Mouse (Mus musculus): Measurements from ENCODE around the gene Theg.

The Theg gene

DNA sequence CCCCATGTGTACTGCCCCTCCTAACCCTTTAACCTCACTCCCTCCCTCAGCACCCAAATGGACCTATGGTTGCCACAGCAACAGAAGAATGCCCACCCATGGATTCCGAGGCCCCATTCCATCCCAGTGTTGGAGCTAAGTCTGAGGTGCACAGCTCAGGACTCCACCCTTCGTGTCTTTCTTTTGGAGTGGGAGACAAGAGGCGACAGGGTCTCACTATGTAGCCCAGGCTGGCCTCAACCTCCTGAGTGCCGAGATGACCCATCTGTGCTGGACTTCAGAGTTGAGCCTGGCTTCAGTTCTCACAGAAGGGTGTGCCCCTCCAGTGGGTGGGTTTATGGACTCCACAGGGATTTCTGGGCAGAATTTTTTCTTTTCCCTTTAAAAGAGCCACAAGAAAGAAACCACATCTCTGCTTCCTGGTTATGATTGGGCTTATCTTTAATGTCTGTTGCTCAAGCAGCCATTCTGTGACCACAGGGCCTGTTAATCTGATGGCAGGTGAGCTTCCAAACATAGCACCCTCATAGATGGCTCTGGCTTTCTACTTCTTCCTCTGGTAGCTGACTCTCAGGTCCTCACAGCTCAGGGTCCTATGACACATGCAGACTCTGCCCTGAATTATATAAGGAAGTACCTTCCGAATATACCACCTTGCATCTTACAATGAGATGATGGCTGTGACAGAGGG is at the start of gene Theg:
Gene Theg, minus strand, starts transcription at position 271 of the 691 bp plus-strand sequence.
- POLR2A ChIA-PET: interaction anchor here in 1 of 4 experiments (1.0 to 1.3 kb wide), 2 partner anchors 83 to 84 kb away, joined by 3 read pairs; no protein-coding TSS in a partner anchor
- CTCF ChIA-PET: interaction anchor here in 2 of 4 experiments (0.7 to 1.0 kb wide), 2 partner anchors 8 kb away, joined by 3 to 4 read pairs; no protein-coding TSS in a partner anchor

DNA sequence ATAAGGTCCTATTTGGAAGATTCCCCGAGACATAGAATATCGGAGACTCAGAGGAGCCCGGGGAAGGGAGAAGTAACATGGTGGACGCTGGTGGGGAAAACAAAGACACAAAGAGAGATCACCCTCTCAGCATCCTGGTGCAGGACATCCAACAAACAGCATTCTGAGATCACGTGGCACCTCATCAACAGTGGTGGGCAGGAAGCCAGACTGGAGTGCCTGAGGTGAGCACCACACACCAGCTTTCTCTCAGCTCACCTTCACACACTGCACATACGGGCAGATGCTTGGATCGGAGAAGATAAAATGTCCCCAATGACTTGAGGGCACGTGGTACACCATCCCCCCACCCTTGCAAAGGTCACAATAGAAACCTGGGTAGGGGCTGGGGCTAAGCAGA is 49.2 kb upstream of the Theg start:
- CTCF ChIA-PET: interaction anchor here in 2 of 4 experiments (0.7 to 1.7 kb wide), 8 partner anchors 13 to 76 kb away, joined by 3 to 7 read pairs (median 3); partner anchors contain the start of gene Madcam1 (in 1 of the 2)
- POLR2A ChIA-PET: interaction anchor here (0.7 to 3.6 kb wide), 19 partner anchors 10 to 290 kb away, joined by 3 to 17 read pairs (median 3); partner anchors contain the start of genes C2cd4c (in 1 of the 4), Cdc34 (in 1 of the 4), Madcam1 (in 1 of the 4) and Odf3l2 (in 1 of the 4)

DNA sequence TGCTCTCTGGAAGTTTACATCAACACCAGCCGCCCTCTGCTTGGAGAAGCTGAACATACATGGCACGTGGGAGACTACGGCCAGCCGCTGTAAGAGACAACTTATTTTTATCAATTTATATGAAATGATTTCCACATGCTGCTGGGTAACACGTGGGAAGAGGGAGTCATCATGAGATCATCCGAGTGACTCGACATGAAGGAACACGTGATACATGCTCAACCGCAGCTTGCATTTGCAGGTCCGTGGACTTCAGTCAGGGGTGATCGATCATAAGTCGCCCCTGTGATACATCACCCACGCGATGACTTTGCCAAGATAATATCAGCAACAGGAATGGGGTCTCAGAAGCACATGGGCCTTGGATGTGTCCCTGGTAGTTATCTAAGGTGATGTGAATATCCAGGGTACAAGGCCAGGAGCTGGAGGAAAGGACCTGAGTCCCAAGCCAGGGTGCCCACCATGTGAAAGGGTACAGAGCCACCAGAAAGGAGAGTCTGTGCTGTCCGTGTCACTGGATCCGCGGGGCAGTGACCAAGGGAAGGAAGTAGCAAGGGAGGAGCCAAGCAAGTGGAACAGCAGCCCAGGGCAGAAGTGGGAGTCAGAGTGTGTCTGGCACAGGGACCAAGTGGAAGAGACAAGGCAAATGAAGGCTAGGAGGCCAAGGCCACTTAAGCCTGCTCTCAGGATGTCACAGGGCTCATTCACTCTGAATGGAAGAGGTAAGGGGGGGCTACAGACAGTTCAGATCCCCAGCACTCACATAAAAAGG is 46.1 kb upstream of the Theg start:
- CTCF ChIA-PET: interaction anchor here in 3 of 4 experiments (0.6 to 1.5 kb wide), 3 partner anchors 24 to 158 kb away, joined by 3 to 9 read pairs (median 4); partner anchors contain the start of gene Prss57 (in 1 of the 3)
- POLR2A ChIA-PET: interaction anchor here in 3 of 4 experiments (0.6 to 1.4 kb wide), 8 partner anchors 8 to 281 kb away, joined by 3 to 7 read pairs (median 3); partner anchors contain the start of genes C2cd4c (in 3 of the 3) and Bsg (in 1 of the 3)

DNA sequence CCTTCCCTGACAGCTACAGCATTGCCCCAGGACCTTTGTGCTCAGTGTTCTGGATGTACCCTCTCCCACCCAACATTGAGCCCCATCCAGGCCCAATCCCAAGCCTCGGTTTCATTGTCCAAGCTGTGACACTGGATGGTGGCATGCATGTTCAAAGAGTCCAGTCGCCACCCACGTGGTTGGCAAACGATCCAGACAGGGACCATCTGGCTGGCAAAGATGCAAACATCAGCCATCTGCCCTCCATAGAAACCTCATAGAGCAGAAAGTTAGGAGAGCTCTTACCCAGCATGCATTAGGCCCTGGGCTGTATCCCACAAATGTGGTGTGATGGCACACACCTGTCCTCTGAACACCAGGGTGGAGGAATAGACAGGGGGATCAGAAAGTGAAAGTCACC is 44.3 kb upstream of the Theg start:
- ChIA-PET POLR2A (interaction anchor here in 1 of 4 experiments (1.2 kb wide), 1 partner anchor 19 kb away, joined by 3 read pairs; no protein-coding TSS in a partner anchor), CTCF (interaction anchor here in 1 of 4 experiments (1.1 kb wide), 1 partner anchor 36 kb away, joined by 3 read pairs; no protein-coding TSS in a partner anchor)

DNA sequence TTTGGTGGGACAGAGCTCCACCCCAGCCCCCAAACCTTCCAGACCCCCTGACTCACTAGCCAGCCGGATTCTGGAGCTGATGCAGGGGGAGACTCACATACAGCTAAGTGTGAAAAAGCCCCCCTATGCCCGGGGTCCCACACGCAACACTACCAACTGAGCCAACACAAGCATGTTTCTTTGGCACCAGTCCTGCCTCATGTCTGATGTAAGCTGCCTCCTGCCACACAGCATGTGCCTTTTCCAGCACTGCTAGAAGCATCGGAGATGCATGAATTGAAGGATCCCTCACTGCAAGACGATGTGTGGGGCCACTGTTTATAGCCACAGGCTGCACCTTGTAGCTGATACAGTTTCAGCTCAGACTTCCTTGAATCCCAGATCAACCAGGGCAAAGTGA is 41.2 kb upstream of the Theg start:
- ChIA-PET POLR2A (interaction anchor here in 2 of 4 experiments (0.6 to 1.1 kb wide), 2 partner anchors 14 kb away, joined by 3 read pairs; partner anchors contain the start of gene C2cd4c (in 2 of the 2)), CTCF (interaction anchor here in 2 of 4 experiments (0.6 to 2.8 kb wide), 2 partner anchors 33 to 254 kb away, joined by 4 to 12 read pairs; no protein-coding TSS in a partner anchor)

DNA sequence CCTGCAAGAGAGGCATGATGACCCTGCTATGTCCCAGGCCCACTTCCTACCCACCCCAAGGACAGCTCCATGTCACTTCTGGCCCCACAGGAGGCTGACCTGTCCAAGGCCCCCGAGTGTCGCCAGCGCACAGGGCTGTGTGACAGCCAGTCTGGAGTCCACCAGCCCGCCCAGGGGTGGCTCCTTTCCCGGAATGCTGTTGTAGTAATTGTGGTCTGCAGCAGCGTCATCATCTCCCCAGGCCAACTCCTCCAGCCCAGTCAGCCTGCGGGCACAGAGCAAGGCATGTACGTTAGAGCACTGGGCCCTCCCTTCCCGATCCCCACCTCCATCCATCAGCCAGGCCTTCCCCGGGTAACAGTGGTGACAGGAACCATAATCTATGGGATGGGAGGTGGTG is 39.0 kb upstream of the Theg start:
- POLR2A ChIA-PET: interaction anchor here in 2 of 4 experiments (0.9 to 1.9 kb wide), 3 partner anchors 12 to 20 kb away, joined by 3 to 6 read pairs (median 5); partner anchors contain the start of genes C2cd4c (in 1 of the 2) and Odf3l2 (in 1 of the 2)
- CTCF ChIA-PET: interaction anchor here in 2 of 4 experiments (1.7 to 2.8 kb wide), 2 partner anchors 31 kb away, joined by 4 to 12 read pairs; no protein-coding TSS in a partner anchor

DNA sequence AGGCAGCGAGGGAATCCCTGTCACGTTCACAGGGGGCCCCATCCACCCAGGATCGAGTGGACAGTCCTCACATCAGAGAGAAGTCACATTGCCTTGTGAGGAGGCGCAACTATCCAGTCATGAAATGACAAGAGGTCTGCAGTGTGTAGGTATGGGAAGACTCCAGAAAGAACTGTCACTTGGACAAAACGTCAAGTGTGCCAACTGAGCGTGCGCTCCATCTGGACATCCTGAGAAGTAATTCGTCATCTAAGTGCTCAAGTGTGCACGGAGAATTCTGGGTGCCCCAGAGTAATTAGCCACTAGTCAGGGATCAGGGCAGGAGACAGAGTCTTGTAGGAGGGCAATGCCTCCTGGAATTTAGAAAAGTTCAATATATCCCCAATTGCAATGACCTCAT is 38.3 kb upstream of the Theg start:
- ChIA-PET CTCF (interaction anchor here in 1 of 4 experiments (1.1 kb wide), 1 partner anchor 24 kb away, joined by 5 read pairs; no protein-coding TSS in a partner anchor), POLR2A (interaction anchor here in 2 of 4 experiments (0.8 to 1.9 kb wide), 3 partner anchors 8 to 21 kb away, joined by 3 to 6 read pairs (median 5); partner anchors contain the start of genes C2cd4c (in 1 of the 2) and Odf3l2 (in 1 of the 2))

DNA sequence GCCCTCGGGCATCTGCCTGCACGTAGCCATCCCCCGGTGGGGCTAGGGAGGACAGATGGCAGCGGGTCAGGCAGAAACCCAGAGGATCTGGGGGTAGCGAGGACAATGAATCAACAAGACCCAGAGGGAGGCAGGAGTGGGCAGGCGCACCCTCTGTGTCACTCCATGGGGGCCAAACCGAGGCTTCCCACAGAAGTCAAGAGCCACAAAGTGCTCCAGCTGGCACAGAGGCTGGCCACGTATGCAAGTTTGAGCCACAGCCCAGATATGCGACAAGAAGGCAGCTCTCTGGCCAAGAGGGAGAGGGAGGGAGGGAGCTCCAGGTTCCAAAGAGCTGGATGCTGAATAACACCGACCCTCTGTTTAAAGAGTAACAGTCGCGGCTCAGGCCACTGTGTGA is 36.8 kb upstream of the Theg start:
- CTCF ChIA-PET: interaction anchor here in 2 of 4 experiments (0.9 to 1.2 kb wide), 3 partner anchors 10 to 29 kb away, joined by 3 to 6 read pairs (median 4); no protein-coding TSS in a partner anchor
- POLR2A ChIA-PET: interaction anchor here in 2 of 4 experiments (0.6 to 2.5 kb wide), 6 partner anchors 10 to 54 kb away, joined by 3 to 11 read pairs (median 4); partner anchors contain the start of gene C2cd4c (in 2 of the 2)

DNA sequence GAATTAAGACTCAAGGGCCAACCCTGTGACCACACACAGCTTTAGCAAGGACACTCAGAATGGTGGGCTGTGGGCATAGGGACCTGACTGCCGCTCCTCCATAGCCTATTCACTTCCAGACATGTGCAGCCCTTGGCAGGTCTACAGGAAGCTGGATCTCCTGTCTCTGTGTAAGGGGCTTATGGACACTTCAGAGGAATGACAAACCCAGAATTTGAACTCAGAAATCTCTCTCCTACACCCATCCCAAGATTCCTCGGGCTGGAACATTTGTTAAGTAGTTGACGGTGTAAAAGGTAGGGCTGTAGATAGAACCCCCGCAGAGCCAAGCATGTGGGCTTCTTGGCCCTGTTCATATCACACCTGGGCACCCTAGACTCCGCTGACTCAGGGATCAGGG is 29.2 kb upstream of the Theg start:
- CTCF ChIA-PET: interaction anchor here in 2 of 4 experiments (0.6 to 1.4 kb wide), 3 partner anchors 21 to 67 kb away, joined by 3 to 4 read pairs (median 3); no protein-coding TSS in a partner anchor
- POLR2A ChIA-PET: interaction anchor here in 1 of 4 experiments (1.1 kb wide), 1 partner anchor 8 kb away, joined by 3 read pairs; no protein-coding TSS in a partner anchor

DNA sequence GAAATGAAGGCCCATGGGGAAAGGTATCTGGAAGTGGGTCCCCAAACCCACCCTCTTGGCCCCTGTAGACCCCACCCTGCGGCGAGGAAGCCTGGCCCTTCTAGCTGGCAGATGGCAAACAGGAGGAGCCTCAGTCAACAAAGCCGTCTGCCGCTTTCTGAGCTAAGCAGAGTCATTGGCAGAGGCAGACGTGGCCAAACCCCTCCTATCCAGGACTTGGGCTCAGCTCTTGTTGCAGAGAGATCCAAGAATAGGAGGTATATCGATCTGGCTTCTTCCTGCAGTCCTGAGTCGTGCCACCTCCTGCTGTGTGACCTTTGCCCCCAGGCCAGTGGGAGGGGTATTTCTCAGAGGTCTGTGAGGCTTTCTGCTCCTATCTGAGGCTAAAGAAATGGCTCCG is 28.7 kb upstream of the Theg start:
- ChIA-PET CTCF (interaction anchor here in 2 of 4 experiments (0.6 to 1.4 kb wide), 3 partner anchors 20 to 68 kb away, joined by 3 to 4 read pairs (median 3); no protein-coding TSS in a partner anchor), POLR2A (no interaction called here)

DNA sequence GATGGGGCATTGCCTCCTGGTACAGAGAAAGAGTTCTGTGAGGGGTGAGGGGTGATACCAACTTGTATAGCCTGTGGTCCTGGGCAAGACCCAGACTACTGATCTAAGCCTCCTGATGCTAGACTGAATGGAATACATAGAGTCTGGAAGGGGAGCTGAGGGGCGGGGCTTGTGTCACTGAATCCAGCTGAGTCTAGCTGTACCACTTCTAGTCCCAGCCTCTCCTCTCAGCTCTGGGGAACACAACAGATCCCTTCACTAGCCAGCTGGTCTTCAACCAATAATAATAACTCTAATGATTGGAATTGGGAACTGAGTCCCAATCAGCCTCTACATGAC is 27.1 kb upstream of the Theg start:
- POLR2A ChIA-PET: interaction anchor here in 3 of 4 experiments (0.6 to 2.3 kb wide), 54 partner anchors 9 to 1604 kb away, joined by 3 to 14 read pairs (median 4); partner anchors contain the start of genes Cdc34 (in 3 of the 3), Madcam1 (in 2 of the 3), Pdxk (in 2 of the 3) and Bsg (in 1 of the 3)
- CTCF ChIA-PET: interaction anchor here in 3 of 4 experiments (0.6 to 1.7 kb wide), 29 partner anchors 9 to 198 kb away, joined by 3 to 25 read pairs (median 4); partner anchors contain the start of genes Madcam1 (in 2 of the 3), Bsg (in 1 of the 3) and Mier2 (in 1 of the 3)

DNA sequence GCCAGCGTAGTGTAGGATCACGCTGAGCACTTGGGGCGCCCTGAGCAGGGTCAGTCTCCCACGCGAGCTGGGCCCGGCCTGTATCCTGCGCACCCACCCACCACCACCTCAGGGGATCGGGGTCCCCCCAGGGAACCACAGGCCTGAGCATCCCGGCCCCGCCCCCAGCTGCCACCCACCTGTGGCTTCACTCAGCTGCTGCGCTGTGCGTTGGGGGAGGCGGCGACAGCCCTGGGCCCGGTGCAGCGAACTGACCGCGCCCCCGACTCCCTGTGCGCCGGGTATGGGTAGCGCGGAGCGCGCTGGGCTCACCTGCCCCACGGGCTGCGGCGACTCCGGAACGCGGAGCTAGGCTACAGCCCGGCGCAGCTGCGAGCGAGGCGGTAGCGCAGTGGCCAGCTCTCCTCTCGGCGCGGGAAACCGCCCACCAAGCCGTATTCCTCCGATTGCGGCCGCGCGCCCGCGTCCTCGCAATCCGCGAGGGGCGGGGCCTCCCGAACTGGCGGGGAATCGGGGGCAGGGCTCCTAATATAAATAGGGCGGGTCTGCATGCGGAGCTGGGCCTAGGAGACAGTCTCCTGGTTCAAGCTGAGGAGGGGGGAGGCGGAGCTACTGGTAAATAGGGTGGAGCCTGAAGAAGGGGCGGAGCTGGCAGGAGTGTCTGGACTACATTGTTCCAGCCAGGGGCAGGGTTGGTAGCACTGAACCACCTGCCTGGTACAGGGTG is 26.6 kb upstream of the Theg start, which contains the start of gene C2cd4c:
Gene C2cd4c, minus strand, starts transcription at position 448 of the 727 bp plus-strand sequence.
- ChIA-PET CTCF (interaction anchor here in 3 of 4 experiments (0.6 to 1.7 kb wide), 32 partner anchors 10 to 321 kb away, joined by 3 to 25 read pairs (median 3); partner anchors contain the start of genes Madcam1 (in 2 of the 3), Bsg (in 1 of the 3), Mier2 (in 1 of the 3) and Shc2 (in 1 of the 3)), POLR2A (interaction anchor here in 3 of 4 experiments (0.6 to 2.3 kb wide), 56 partner anchors 10 to 1604 kb away, joined by 3 to 14 read pairs (median 4); partner anchors contain the start of genes Cdc34 (in 3 of the 3), Madcam1 (in 2 of the 3), Pdxk (in 2 of the 3) and Bsg (in 1 of the 3))

DNA sequence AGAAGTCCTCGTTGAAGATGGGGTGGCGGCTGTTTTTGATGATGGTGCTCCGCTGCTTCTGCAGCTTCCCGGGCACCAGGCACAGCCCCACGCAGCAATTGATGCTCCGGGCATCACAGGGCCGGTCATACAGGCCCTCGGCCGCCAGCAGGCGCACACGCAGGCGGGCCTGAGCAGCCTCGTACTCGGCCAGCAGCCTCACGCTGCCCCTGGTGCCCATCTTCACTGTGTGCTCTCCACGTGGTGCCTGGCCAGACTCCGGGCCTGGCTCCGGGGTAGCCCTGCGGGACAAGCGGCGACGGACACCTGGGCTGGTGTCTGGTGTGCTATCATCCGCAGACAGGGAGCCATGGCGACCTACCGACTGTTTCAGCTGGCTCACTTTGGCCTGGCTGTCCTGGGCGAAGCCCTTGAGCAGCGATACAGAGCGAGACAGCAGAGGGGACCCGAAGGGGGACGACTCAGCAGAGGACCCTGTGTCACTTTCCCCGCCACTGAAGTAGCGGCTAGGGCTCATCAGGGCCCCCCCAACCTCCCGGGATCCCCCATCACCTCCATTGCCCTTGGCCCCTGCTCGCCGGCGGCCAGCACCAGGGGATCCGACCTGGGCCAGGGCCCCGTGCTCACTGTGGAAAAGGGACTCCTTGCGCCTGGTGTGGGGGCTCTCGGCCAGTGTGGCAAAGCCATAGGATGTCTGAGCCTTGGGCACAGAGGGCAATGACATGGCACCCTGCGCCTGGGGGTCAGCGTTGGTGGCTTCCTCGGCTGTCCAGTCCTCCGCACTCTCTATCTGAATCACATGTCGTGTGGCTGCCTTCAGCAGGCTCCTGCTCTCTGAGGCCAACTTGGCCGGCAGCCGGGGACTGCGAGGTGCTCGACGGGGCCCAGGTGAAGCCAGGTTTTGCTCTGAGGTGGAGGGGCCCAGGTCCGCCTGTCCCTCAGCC is 25.3 kb upstream of the Theg start:
- ChIA-PET CTCF (interaction anchor here in 2 of 4 experiments (0.6 to 1.7 kb wide), 6 partner anchors 17 to 223 kb away, joined by 3 to 18 read pairs (median 4); no protein-coding TSS in a partner anchor), POLR2A (interaction anchor here in 3 of 4 experiments (0.6 to 2.0 kb wide), 14 partner anchors 9 to 168 kb away, joined by 3 to 14 read pairs (median 4); partner anchors contain the start of genes Cdc34 (in 1 of the 3) and Gzmm (in 1 of the 3))

DNA sequence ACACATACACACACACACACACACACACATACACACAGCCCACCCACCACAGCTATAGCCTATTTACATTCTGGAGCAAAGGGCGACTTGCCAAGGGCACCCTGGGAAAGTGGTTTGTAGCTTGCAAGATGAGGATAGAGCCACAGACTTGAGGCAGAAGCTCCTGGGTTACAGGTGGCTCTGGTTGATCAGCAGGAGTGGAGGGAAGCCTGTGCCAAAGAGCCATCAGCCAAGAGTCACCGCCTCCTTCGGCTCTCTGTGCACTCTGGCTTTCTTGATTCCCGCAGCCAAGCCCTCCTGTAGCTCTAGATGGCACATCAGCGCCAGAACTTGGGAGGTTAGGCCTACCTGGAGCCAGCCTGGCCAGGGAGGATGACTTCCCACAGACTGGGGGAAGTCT is 24.2 kb upstream of the Theg start:
- POLR2A ChIA-PET: interaction anchor here in 2 of 4 experiments (0.7 to 2.0 kb wide), 10 partner anchors 8 to 244 kb away, joined by 3 to 6 read pairs (median 4); partner anchors contain the start of gene Gzmm (in 1 of the 2)
- CTCF ChIA-PET: interaction anchor here in 3 of 4 experiments (0.5 to 1.7 kb wide), 5 partner anchors 16 to 169 kb away, joined by 3 to 18 read pairs (median 4); partner anchors contain the start of genes Bsg (in 1 of the 3) and Odf3l2 (in 1 of the 3)

DNA sequence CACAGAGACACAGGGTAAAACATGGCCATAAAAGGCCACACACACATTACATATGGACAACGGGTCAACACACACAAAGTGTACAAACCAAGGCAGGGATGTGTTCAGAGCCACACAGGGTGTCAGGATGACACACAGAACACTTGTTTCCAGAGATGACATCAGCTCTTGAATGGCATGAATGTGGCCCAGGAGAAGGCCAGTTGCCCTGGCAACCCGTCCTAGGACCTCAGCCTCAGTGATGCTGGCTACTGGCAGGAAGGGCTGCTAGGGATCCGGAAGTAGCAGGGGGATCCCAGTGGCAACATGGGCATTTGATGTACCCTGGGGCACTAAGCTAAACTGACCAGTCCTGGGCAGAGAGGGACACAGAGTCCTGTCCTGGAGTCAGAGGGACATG is 22.1 kb upstream of the Theg start:
- CTCF ChIA-PET: interaction anchor here in 1 of 4 experiments (0.6 kb wide), 1 partner anchor 49 kb away, joined by 6 read pairs; no protein-coding TSS in a partner anchor

More for the DNA sequence above, 22.1 kb upstream of the Theg start:
- POLR2A ChIA-PET: interaction anchor here in 3 of 4 experiments (0.6 to 1.7 kb wide), 6 partner anchors 13 to 1346 kb away, joined by 3 to 5 read pairs (median 3); no protein-coding TSS in a partner anchor
